Mouse (Mus musculus): ENCODE measurements around the gene Gm6040. TPM values are rescaled to one million over a fixed set of nuclear protein-coding genes. Genes with fewer than 3 reads are reported as not detected.

The Gm6040 gene
- polyA plus RNA-seq (2012; rRNA removed), result not detected in 2 replicates

GRCm38 (mm10) chr8:20921971-20922370, at the start of gene Gm6040:
TSS of gene Gm6040 (minus strand) at chr8:20922071.

GRCm38 (mm10) chr8:20944610-20945009, 22.7 kb upstream of the Gm6040 start, which contains the start of gene AY761185:
TSS of gene AY761185 (minus strand) at chr8:20944710.

GRCm38 (mm10) chr8:20902527-20902926, 19.3 kb downstream of the Gm6040 start, which contains the start of gene Gm15056:
TSS of gene Gm15056 (minus strand) at chr8:20902627.

GRCm38 (mm10) chr8:20892369-20892768, 29.5 kb downstream of the Gm6040 start, which contains the start of gene Defb33:
TSS of gene Defb33 (plus strand) at chr8:20892669.

Other genes starting within 250 kb of the Gm6040 start
- not detected in 2 replicates for gene Defb33, start 29.4 kb downstream of the Gm6040 start, polyA plus RNA-seq (2012; rRNA removed)
- not detected in 2 replicates for gene Gm15056, start 19.4 kb downstream of the Gm6040 start, polyA plus RNA-seq (2012; rRNA removed)
- gene AY761185, start 22.6 kb upstream of the Gm6040 start, polyA plus RNA-seq (2012; rRNA removed), result not detected in 2 replicates
- not detected in 2 replicates for gene Defa21, start 103.5 kb upstream of the Gm6040 start, polyA plus RNA-seq (2012; rRNA removed)
- not detected in 2 replicates for gene Defa23, start 133.0 kb upstream of the Gm6040 start, polyA plus RNA-seq (2012; rRNA removed)
- not detected in 2 replicates for gene Defa35, start 143.0 kb upstream of the Gm6040 start, polyA plus RNA-seq (2012; rRNA removed)
- gene Defa25, start 162.4 kb upstream of the Gm6040 start, polyA plus RNA-seq (2012; rRNA removed), result not detected in 2 replicates
- not detected in 2 replicates for gene Gm14851, start 174.0 kb upstream of the Gm6040 start, polyA plus RNA-seq (2012; rRNA removed)
- not detected in 2 replicates for gene Defa30, start 212.6 kb upstream of the Gm6040 start, polyA plus RNA-seq (2012; rRNA removed)
- gene Defa22, start 240.2 kb upstream of the Gm6040 start, polyA plus RNA-seq (2012; rRNA removed), result not detected in 2 replicates

All from central nervous system, embryonic 18 days (tissue).